Mouse (Mus musculus): ENCODE results near the gene Ibtk. TPM values are rescaled to one million over a fixed set of nuclear protein-coding genes. Genes with fewer than 3 reads are reported as not detected.
"Not testable (repeated sequence)": the region's sequence is repeated elsewhere in the genome, so short reads cannot be mapped to it uniquely, and the experiment has no call there.

Gene Ibtk
- polyA plus RNA-seq (2015; fragmentation: Nextera tagmentation; extraction: Ambion mirVana): 20.4 and 25.6 TPM in 2 replicates

- H3K36me3 ChIP-seq: no peaks in the 10 kb centered on the region
- ATAC-seq (ENCODE audit: low read depth): peak; percentile 94
- WGBS (ENCODE audit: insufficient replicate concordance): under 1% methylated on average over 47 of the region's 52 CpGs
- no peaks in the 10 kb centered on the region for H3K27me3 ChIP-seq
- H3K27ac ChIP-seq: peak within 1 kb of the TSS; percentile 99
- DNase-seq: peak; percentile 94
- H3K9ac ChIP-seq: peak within 1 kb of the TSS; percentile 100
- peak within 1 kb of the TSS; percentile 94 for H3K4me3 ChIP-seq (replicated peaks)
- H3K4me1 ChIP-seq (replicated peaks): peaks cover 44% of the 10 kb centered on the region
- H3K4me2 ChIP-seq: peak within 1 kb of the TSS; percentile 89
- no peaks in the 10 kb centered on the region for H3K9me3 ChIP-seq (replicated peaks)
Observed at GRCm38 (mm10) chr9:85749142-85749921, at the start of gene Ibtk. Gene Ibtk, minus strand, starts transcription at chr9:85749334.

GRCm38 (mm10) chr9:85791521-85791920, 42.4 kb upstream of the Ibtk start:
- WGBS (ENCODE audit: insufficient replicate concordance): 81% methylated on average over 18 of the region's 18 CpGs
- not testable (repeated sequence) for ATAC-seq (ENCODE audit: low read depth); DNase-seq

DNA sequence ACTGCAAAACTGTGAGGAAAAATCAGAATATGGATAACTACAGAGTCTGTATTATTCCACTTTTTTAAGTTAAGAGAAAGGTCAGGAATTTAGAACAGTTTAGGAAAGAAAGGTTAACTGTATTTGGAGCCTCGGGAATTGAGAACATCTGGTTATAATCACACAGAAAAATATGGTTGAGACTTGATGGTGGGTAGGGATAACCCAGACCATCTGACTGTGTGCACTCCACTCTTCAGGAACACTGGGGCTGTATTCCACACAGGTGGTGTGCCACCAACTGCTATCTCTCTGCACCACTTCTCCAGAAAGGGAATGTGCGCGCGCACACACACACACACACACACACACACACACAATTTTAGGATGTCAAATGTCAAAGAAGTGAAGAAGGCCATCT, 31.1 kb upstream of the Ibtk start:
- Histone ChIP-seq H3K9ac (no peak overlapping the region), H3K36me3 (no peaks in the 10 kb centered on the region), H3K9me3 (replicated peaks) (no peaks in the 10 kb centered on the region), H3K27me3 (no peaks in the 10 kb centered on the region), H3K4me2 (no peak overlapping the region), H3K4me1 (replicated peaks) (no peaks in the 10 kb centered on the region), H3K27ac (no peak overlapping the region), H3K4me3 (replicated peaks) (no peak overlapping the region)
- ATAC-seq (ENCODE audit: low read depth) (no peak), DNase-seq (no peak)
- WGBS (ENCODE audit: insufficient replicate concordance): 83% methylated on average over 4 of the region's 4 CpGs

More at GRCm38 (mm10) chr9:85791521-85791920, 42.4 kb upstream of the Ibtk start:
- H3K4me3 ChIP-seq (replicated peaks); H3K36me3 ChIP-seq; H3K4me1 ChIP-seq (replicated peaks); H3K9me3 ChIP-seq (replicated peaks); H3K27me3 ChIP-seq; H3K27ac ChIP-seq; H3K4me2 ChIP-seq; H3K9ac ChIP-seq: not testable (repeated sequence)

- no peak for ATAC-seq (ENCODE audit: low read depth)
- DNase-seq: no peak
- Histone ChIP-seq H3K27me3 (no peaks in the 10 kb centered on the region), H3K4me1 (replicated peaks) (no peaks in the 10 kb centered on the region), H3K9me3 (replicated peaks) (no peaks in the 10 kb centered on the region), H3K4me3 (replicated peaks) (no peak overlapping the region), H3K27ac (no peak overlapping the region), H3K36me3 (no peaks in the 10 kb centered on the region), H3K4me2 (no peak overlapping the region), H3K9ac (no peak overlapping the region)
- 28% methylated on average over 4 of the region's 4 CpGs for WGBS (ENCODE audit: insufficient replicate concordance)
Observed at GRCm38 (mm10) chr9:85779458-85779857, 30.3 kb upstream of the Ibtk start.

DNA sequence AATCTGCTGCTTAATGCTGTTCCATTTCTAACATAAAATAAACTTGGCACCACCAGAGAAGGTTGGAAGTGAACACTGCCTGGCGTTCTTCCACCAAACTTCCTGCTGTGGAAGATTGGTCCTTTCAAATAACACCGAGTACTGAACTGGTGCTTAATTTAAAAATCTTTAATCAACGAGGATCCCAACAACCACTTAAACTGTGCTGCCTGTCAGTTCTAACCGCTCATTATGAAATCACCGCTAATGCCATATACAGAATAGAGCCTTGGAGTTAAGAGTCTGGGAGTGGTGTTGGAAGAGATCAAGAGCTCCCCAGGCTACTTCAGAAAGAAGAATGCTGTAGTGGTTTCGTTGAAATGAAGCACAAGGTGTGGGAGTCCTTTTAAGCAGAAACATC, 28.4 kb upstream of the Ibtk start:
- Histone ChIP-seq H3K4me3 (replicated peaks) (no peak overlapping the region), H3K27me3 (no peaks in the 10 kb centered on the region), H3K36me3 (no peaks in the 10 kb centered on the region), H3K27ac (no peak overlapping the region), H3K4me2 (no peak overlapping the region), H3K9ac (no peak overlapping the region), H3K9me3 (replicated peaks) (no peaks in the 10 kb centered on the region), H3K4me1 (replicated peaks) (no peaks in the 10 kb centered on the region)
- no peak for DNase-seq
- ATAC-seq (ENCODE audit: low read depth): no peak
- 66% methylated on average over 6 of the region's 6 CpGs for WGBS (ENCODE audit: insufficient replicate concordance)

DNA sequence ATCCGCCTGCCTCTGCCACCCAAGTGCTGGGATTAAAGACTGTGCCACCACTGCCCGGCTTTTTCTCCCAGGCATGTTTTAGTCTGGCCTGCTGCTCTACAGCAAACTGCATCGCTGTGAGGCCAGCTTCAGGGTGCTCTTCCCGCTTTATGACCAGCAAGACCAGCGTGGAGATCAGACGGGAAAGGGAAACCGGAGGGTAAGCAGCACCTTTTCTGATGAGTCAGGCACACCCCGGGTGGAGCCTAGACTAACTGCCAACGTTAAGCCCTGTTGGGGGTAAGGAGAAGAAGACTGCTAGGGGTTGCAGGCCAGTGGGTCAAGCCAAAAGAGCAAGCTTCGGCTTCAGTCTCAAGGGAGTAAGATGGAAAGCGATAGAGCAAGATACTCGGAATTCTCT, 23.1 kb upstream of the Ibtk start:
- Histone ChIP-seq H3K36me3 (no peaks in the 10 kb centered on the region), H3K9ac (no peak overlapping the region), H3K9me3 (replicated peaks) (no peaks in the 10 kb centered on the region), H3K27ac (no peak overlapping the region), H3K27me3 (no peaks in the 10 kb centered on the region), H3K4me2 (no peak overlapping the region), H3K4me3 (replicated peaks) (no peak overlapping the region), H3K4me1 (replicated peaks) (no peaks in the 10 kb centered on the region)
- DNase-seq (no peak), ATAC-seq (ENCODE audit: low read depth) (no peak)
- WGBS (ENCODE audit: insufficient replicate concordance): 56% methylated on average over 12 of the region's 12 CpGs

DNA sequence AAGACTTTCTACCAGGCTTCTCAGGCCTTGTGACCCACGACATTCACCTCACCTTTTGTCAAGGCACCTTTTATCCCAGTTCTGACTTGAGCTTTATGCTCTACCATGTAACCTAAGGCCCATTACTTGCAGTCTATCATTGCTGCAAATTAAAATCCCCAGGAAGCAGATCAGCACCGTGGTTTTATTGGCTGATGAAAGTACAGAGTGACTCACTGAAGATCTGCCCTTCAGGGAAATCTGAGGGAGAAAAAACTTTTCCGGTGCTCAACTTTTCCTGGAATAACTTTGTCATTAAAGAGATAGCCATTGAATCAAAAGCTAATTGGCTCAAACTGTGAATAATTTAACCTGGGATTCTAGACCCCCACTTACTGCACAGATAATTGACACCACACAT, 22.3 kb upstream of the Ibtk start:
- ATAC-seq (ENCODE audit: low read depth) (no peak), DNase-seq (no peak)
- Histone ChIP-seq H3K27ac (no peak overlapping the region), H3K27me3 (no peaks in the 10 kb centered on the region), H3K9me3 (replicated peaks) (no peaks in the 10 kb centered on the region), H3K36me3 (no peaks in the 10 kb centered on the region), H3K4me1 (replicated peaks) (no peaks in the 10 kb centered on the region), H3K9ac (no peak overlapping the region), H3K4me3 (replicated peaks) (no peak overlapping the region), H3K4me2 (no peak overlapping the region)
- WGBS (ENCODE audit: insufficient replicate concordance): 55% methylated on average over 3 of the region's 3 CpGs

GRCm38 (mm10) chr9:85770369-85770768, 21.2 kb upstream of the Ibtk start:
- H3K9ac ChIP-seq: no peak overlapping the region
- ATAC-seq (ENCODE audit: low read depth): no peak
- H3K4me1 ChIP-seq (replicated peaks): no peaks in the 10 kb centered on the region
- H3K4me3 ChIP-seq (replicated peaks): no peak overlapping the region
- H3K27me3 ChIP-seq: no peaks in the 10 kb centered on the region
- H3K9me3 ChIP-seq (replicated peaks): no peaks in the 10 kb centered on the region
- no peak overlapping the region for H3K27ac ChIP-seq
- WGBS (ENCODE audit: insufficient replicate concordance): 58% methylated on average over 4 of the region's 4 CpGs
- DNase-seq: no peak
- H3K4me2 ChIP-seq: no peak overlapping the region
- no peaks in the 10 kb centered on the region for H3K36me3 ChIP-seq

DNA sequence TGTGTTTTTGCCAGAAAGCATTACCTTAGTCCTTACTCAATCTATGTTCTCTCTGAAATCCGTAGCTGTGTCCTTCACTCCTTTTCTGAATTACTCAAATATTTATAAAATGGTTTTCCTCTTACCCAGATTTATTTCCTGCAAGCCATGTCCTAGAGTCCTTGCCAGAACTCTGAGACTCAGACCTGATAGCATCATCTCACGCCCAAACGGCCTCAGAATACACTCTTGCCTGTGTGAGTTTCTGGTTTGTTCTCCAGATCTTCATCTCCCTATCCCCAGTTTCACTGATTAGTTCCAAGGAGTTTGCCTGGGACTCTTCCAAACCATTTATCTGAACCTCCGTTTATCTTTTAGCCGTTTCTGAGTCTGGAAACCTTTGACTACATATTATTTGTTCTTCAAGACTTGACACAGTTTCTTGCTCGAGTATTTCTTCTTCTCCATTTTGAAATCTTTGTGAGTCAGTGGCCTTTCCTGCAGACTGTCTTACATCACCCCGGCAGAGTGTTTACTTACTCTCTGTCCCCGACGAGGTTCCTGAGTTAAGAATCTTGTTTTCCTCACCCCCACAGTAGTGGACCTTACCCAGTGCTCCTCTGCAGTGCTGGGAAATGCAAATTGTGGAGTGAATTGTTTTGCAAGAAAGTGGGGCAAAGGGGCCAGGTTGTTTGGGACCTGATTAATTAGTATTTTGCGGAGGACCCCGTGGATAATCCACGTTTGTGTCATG, 20.1 kb upstream of the Ibtk start:
- ATAC-seq (ENCODE audit: low read depth) (no peak), DNase-seq (no peak)
- H3K4me3 ChIP-seq (replicated peaks): no peak overlapping the region
- no peaks in the 10 kb centered on the region for H3K4me1 ChIP-seq (replicated peaks)
- H3K9me3 ChIP-seq (replicated peaks): no peaks in the 10 kb centered on the region
- H3K4me2 ChIP-seq: no peak overlapping the region
- WGBS (ENCODE audit: insufficient replicate concordance): 42% methylated on average over 12 of the region's 12 CpGs
- no peak overlapping the region for H3K27ac ChIP-seq
- H3K36me3 ChIP-seq: no peaks in the 10 kb centered on the region
- no peaks in the 10 kb centered on the region for H3K27me3 ChIP-seq
- no peak overlapping the region for H3K9ac ChIP-seq

DNA sequence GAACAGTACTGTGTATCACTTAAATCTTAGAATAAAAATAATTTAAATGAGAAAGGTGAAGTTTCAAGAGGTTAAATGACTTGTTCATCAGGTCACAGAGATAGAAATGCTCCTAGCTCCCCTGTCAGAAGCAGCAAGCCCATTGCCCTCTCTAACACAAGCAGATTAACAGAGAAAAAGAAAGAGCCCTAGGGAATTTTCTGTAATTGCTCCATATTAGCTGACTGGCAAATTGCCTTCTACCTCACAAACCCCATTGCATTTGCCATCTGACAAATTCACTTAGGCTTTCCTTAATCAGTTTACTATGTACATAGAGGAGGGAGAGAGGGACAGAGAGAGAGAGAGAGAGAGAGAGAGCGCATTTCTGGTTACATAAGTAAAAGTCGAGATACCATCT, 18.1 kb upstream of the Ibtk start:
- Histone ChIP-seq H3K27ac (no peak overlapping the region), H3K4me3 (replicated peaks) (no peak overlapping the region), H3K4me1 (replicated peaks) (no peaks in the 10 kb centered on the region), H3K36me3 (no peaks in the 10 kb centered on the region), H3K4me2 (no peak overlapping the region), H3K27me3 (no peaks in the 10 kb centered on the region), H3K9ac (no peak overlapping the region), H3K9me3 (replicated peaks) (no peaks in the 10 kb centered on the region)
- ATAC-seq (ENCODE audit: low read depth) (no peak), DNase-seq (no peak)
- 72% methylated on average over 2 of the region's 2 CpGs for WGBS (ENCODE audit: insufficient replicate concordance)

DNA sequence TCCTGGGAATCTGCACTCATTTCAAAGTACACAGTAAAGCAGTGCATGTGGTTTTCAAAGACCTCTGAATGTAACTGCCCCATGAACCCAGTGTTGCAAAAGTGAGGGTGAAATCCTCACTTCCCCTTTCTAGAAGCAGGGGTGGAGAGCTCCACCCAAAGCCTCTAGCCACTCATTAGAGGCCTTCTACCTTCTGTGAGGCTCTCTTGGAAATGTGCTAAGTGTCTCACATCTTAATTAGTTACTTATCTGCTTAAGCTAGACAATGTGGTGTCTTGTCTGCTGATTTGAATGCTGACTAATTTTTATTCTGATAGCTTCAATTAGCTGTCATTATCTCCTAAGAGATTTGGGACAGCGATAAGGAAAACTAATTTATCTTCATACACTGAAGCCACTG, 13.3 kb upstream of the Ibtk start:
- 76% methylated on average over 1 of the region's 1 CpGs for whole genome bisulfite sequencing (ENCODE audit: insufficient replicate concordance)
- H3K9me3 ChIP-seq (replicated peaks): no peaks in the 10 kb centered on the region
- ATAC-seq (ENCODE audit: low read depth) (no peak), DNase-seq (no peak)
- H3K4me1 ChIP-seq (replicated peaks): no peaks in the 10 kb centered on the region
- no peaks in the 10 kb centered on the region for H3K36me3 ChIP-seq
- no peak overlapping the region for H3K9ac ChIP-seq
- H3K4me3 ChIP-seq (replicated peaks): no peak overlapping the region
- no peak overlapping the region for H3K4me2 ChIP-seq
- no peak overlapping the region for H3K27ac ChIP-seq
- H3K27me3 ChIP-seq: no peaks in the 10 kb centered on the region

DNA sequence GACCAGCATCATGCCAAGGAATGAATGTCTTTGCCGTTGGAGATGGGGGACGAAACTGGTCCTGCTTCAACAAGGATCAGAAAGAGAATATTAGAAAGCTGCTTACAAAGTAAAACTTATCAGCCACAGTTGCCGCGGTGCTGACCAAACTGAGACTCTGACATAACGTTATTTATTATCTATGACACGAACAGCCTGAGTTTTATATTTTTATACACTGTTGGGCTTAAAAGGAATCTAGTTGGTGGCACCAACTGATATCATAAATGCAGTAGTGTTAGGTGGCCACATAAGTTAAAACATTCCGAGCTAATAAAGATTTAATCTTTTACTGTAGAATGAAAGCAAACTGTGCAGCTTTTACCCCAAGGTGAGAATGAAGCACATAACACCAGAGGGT, 1.7 kb upstream of the Ibtk start:
- Histone ChIP-seq H3K9me3 (replicated peaks) (no peaks in the 10 kb centered on the region), H3K36me3 (no peaks in the 10 kb centered on the region), H3K4me1 (replicated peaks) (peaks cover 35% of the 10 kb centered on the region), H3K4me3 (replicated peaks) (no peak overlapping the region), H3K9ac (peak overlapping the region; percentile 100), H3K4me2 (peak overlapping the region; percentile 89), H3K27ac (peak overlapping the region; percentile 99), H3K27me3 (no peaks in the 10 kb centered on the region)
- no peak for DNase-seq
- 53% methylated on average over 7 of the region's 7 CpGs for WGBS (ENCODE audit: insufficient replicate concordance)
- ATAC-seq (ENCODE audit: low read depth): no peak

Measured in liver, embryonic 13.5 days (tissue).